Comparison of ENCODE assay signal across 9 mouse cellular contexts in the genomic region with DNA sequence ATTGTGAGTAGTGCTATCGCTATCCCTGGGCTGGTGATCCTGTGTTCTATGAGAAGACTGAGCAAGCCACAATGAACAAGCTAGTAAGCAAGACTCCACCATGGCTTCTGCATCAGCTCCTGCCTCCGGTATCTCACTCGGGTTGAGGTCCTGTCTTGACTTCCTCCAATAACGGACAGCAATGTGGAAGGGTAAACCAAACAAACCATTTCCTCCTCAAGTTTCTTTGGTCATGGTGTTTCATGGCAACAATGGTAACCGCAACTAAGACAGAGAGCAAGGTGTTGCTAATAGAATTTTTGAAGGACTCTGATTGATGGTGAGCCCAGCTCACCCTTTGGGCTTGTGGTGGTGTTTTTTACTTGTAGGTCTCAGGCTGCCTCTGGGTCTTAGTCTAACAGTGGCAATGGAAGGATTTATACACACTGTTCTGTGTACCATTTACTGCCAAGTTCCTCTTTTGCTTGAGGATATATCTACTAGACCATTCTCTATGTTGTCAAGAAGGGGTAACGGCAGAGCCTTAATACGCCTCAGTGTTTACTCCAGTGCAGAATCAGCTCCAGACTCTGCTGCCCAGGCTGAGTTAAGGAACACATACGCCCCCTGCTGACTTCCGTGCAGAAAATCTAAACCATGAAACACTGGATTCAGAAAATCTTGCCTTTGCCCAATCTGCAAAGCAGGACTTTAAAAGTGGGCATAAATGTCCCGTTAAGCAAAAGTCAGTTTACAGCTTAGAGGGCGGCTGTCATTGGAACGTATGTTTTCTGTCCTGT. TPM values are rescaled to one million over a fixed set of nuclear protein-coding genes. Genes with fewer than 3 reads are reported as not detected.
A peak's percentile ranks its signal among the peaks of the same experiment; 100 is the strongest.
DNase-seq lines count a peak whose midpoint lies in the region; ATAC-seq lines count a peak whose summit lies in the region.
"Had no signal": no experiment of that assay in that cellular context is flagged by ENCODE, and none has a peak within 500 bp of the region (broad histone marks: within the 10 kb centered on the region; RNA-seq: fewer than 3 reads in every experiment).

No protein-coding gene starts in this region.

- no peaks in the 10 kb centered on the region for H3K36me3 ChIP-seq in hindbrain, embryonic 14.5 days (replicated peaks; ENCODE audit: control insufficient read depth, insufficient read depth)
- H3K36me3 ChIP-seq in hindbrain, embryonic 13.5 days, result no peaks in the 10 kb centered on the region

- no peaks in the 10 kb centered on the region for H3K9me3 ChIP-seq in hindbrain, embryonic 14.5 days (ENCODE audit: control insufficient read depth, low read length)
- no peaks in the 10 kb centered on the region for H3K9me3 ChIP-seq in hindbrain, embryonic 13.5 days

- no peak for ATAC-seq in hindbrain, embryonic 14.5 days (ENCODE audit: low FRiP score)
- ATAC-seq in hindbrain, embryonic 13.5 days (ENCODE audit: low FRiP score), result no peak

- H3K27me3 ChIP-seq in hindbrain, embryonic 14.5 days (ENCODE audit: control insufficient read depth, insufficient read depth, low read length), result no peaks in the 10 kb centered on the region
- 0 out of 2 replicates have a peak, but pooled peaks cover 5% of the 10 kb centered on the region for H3K27me3 ChIP-seq in hindbrain, embryonic 13.5 days

- 69% methylated on average over 12 of the region's 12 CpGs for WGBS in hindbrain, embryonic 14.5 days
- WGBS in hindbrain, embryonic 13.5 days, result 73% methylated on average over 12 of the region's 12 CpGs

- no peak overlapping the region for H3K9ac ChIP-seq in hindbrain, embryonic 14.5 days
- no peak overlapping the region for H3K9ac ChIP-seq in hindbrain, embryonic 13.5 days

- no peak overlapping the region for H3K4me3 ChIP-seq in hindbrain, embryonic 14.5 days (replicated peaks; ENCODE audit: low read length)
- no peak overlapping the region for H3K4me3 ChIP-seq in hindbrain, embryonic 13.5 days

- DNase-seq in hindbrain, embryonic 14.5 days (ENCODE audit: low spot score), result peak; percentile 41
- DNase-seq in B cell, adult 2 months, result peak; percentile 63 to 68
- peak; percentile 54 for DNase-seq in ZHBTc4 (ENCODE audit: low read depth, low spot score)
- DNase-seq in frontal cortex, postnatal 36 days (ENCODE audit: low spot score in 2 of 2), result peak; percentile 54 to 67
- peak; percentile 56 for DNase-seq in lung, postnatal 14 days
- peak; percentile 36 for DNase-seq in thymus, postnatal 25 days
- no peak for DNase-seq in cerebellum, postnatal 36 days

- H3K27ac ChIP-seq in hindbrain, embryonic 14.5 days, result no peak overlapping the region
- H3K27ac ChIP-seq in hindbrain, embryonic 13.5 days, result no peak overlapping the region

- no peak overlapping the region for H3K4me2 ChIP-seq in hindbrain, embryonic 14.5 days (replicated peaks)
- H3K4me2 ChIP-seq in hindbrain, embryonic 13.5 days, result no peak overlapping the region

- no peaks in the 10 kb centered on the region for H3K4me1 ChIP-seq in hindbrain, embryonic 14.5 days (replicated peaks; ENCODE audit: control insufficient read depth, insufficient read depth, low read length)
- H3K4me1 ChIP-seq in hindbrain, embryonic 13.5 days (replicated peaks), result no peaks in the 10 kb centered on the region

RNA-seq across cellular contexts. Expression of a gene that starts 12.7 kb away (rescaled TPM):
- polyA plus RNA-seq in hindbrain, embryonic 14.5 days (2014; fragmentation: Nextera tagmentation; extraction: Ambion mirVana), result 162 and 171 TPM in 2 replicates
- polyA plus RNA-seq in hindbrain, embryonic 13.5 days (2015; fragmentation: Nextera tagmentation; extraction: Ambion mirVana), result 112 and 120 TPM in 2 replicates

RNA-seq across cellular contexts. Expression of a gene that starts 58.5 kb away (rescaled TPM):
- not detected in 2 replicates for polyA plus RNA-seq in hindbrain, embryonic 14.5 days (2014; fragmentation: Nextera tagmentation; extraction: Ambion mirVana)
- polyA plus RNA-seq in hindbrain, embryonic 13.5 days (2015; fragmentation: Nextera tagmentation; extraction: Ambion mirVana), result not detected in 2 replicates
- polyA plus RNA-seq: neural tube, embryonic 14.5 days had no signal

Comparison
In these comparisons a context has a peak if more than half of its experiments do, and no peak if none do; other contexts are left out.
1. DNase-seq: peak in hindbrain, embryonic 14.5 days (single experiment), B cell, adult 2 months (2 of 2), ZHBTc4 (single experiment), frontal cortex, postnatal 36 days (2 of 2), lung, postnatal 14 days (single experiment) and thymus, postnatal 25 days (single experiment); none in cerebellum, postnatal 36 days (0 of 2).